Mouse (Mus musculus) heart, embryonic 11.5 days (tissue): ENCODE data around the gene Zfp985. TPM values are rescaled to one million over a fixed set of nuclear protein-coding genes. Genes with fewer than 3 reads are reported as not detected.
A peak's percentile ranks its signal among the peaks of the same experiment; 100 is the strongest.
"Not testable (repeated sequence)": the region's sequence is repeated elsewhere in the genome, so short reads cannot be mapped to it uniquely, and the experiment has no call there.

Source experiments
- ATAC-seq: fragments of 200-750 bp; cut with Nextera tagmentation; replicated peaks from 2 replicates; pipeline ENCODE4 v1.8.0; 2017; ENCODE audit warnings: moderate library complexity; ENCODE audit not compliant: insufficient number of reproducible peaks, low FRiP score, low TSS enrichment
- H3K27ac ChIP-seq: fragments of 300-500 bp; sonication (generic); 2 replicates; pipeline ENCODE4 v1.5.1; 2014; ENCODE audit warnings: mild to moderate bottlenecking, low read depth, low read length
- H3K27me3 ChIP-seq: fragments of 300-500 bp; sonication (generic); 2 replicates; pipeline ENCODE4 v1.6.1; 2014; ENCODE audit warnings: mild to moderate bottlenecking, low read length, mixed read lengths; ENCODE audit not compliant: control insufficient read depth, insufficient read depth
- H3K36me3 ChIP-seq: fragments of 300-500 bp; sonication (generic); 2 replicates; pipeline ENCODE4 v1.6.1; 2014; ENCODE audit warnings: mild to moderate bottlenecking, low read length, moderate library complexity, mixed read lengths; ENCODE audit not compliant: control insufficient read depth, insufficient read depth
- H3K4me1 ChIP-seq: fragments of 300-500 bp; sonication (generic); 2 replicates; pipeline ENCODE4 v1.6.1; 2014; ENCODE audit warnings: low read length; ENCODE audit not compliant: control insufficient read depth, insufficient read depth
- H3K4me2 ChIP-seq: fragments of 300-500 bp; sonication (generic); 2 replicates; pipeline ENCODE4 v1.6.1; 2014; ENCODE audit warnings: mild to moderate bottlenecking, moderate library complexity
- H3K4me3 ChIP-seq: fragments of 300-500 bp; sonication (generic); 2 replicates; pipeline ENCODE4 v1.5.1; 2014; ENCODE audit warnings: low read depth, low read length
- H3K9ac ChIP-seq: fragments of 300-500 bp; sonication (generic); 2 replicates; pipeline ENCODE4 v1.6.1; 2014; ENCODE audit warnings: mild to moderate bottlenecking, low read depth, low read length, moderate library complexity
- H3K9me3 ChIP-seq: fragments of 300-500 bp; sonication (generic); replicated peaks from 2 replicates; pipeline ENCODE4 v1.6.1; 2016; ENCODE audit warnings: low read length; ENCODE audit not compliant: control insufficient read depth
- WGBS: fragments of 180-500 bp; shearing (Covaris S2); extraction: QIAGEN DNeasy Blood & Tissue Kit; methylation state at CpG from one replicate; pipeline ENCODE4 v1.1.7; 2014; ENCODE audit not compliant: insufficient replicate concordance; 5-methylcytosine and 5-hydroxymethylcytosine counted together
- polyA plus RNA-seq: library from polyadenylated mRNA; unstranded; fragments of >200 nt; fragmentation: Nextera tagmentation; extraction: Ambion mirVana; gene quantifications from 2 replicates; pipeline ENCODE4 v1.2.1, GENCODE M21; 2014

The Zfp985 gene
- polyA plus RNA-seq, 1 experiment from 2014 or later: 0.19 TPM

GRCm38 (mm10) chr4:147541105-147541504, 12.0 kb upstream of the Zfp985 start:
- no peak for ATAC-seq
- no peak overlapping the region for H3K27ac ChIP-seq
- H3K4me3 ChIP-seq: no peak overlapping the region
- no peaks in the 10 kb centered on the region for H3K27me3 ChIP-seq
- H3K4me1 ChIP-seq: no peaks in the 10 kb centered on the region
- H3K9me3 ChIP-seq: peaks cover 31% of the 10 kb centered on the region
- H3K9ac ChIP-seq: no peak overlapping the region
- no peak overlapping the region for H3K4me2 ChIP-seq
- H3K36me3 ChIP-seq: no peaks in the 10 kb centered on the region

GRCm38 (mm10) chr4:147554361-147554760, 1.3 kb downstream of the Zfp985 start:
- H3K27me3 ChIP-seq, H3K4me3 ChIP-seq, H3K4me1 ChIP-seq, H3K36me3 ChIP-seq, ATAC-seq, H3K27ac ChIP-seq, H3K9ac ChIP-seq, H3K4me2 ChIP-seq: not testable (repeated sequence)
- 66% methylated on average over 2 of the region's 2 CpGs for WGBS
- H3K9me3 ChIP-seq: peaks cover 12% of the 10 kb centered on the region; the same call in 1 of the 2 replicates

DNA sequence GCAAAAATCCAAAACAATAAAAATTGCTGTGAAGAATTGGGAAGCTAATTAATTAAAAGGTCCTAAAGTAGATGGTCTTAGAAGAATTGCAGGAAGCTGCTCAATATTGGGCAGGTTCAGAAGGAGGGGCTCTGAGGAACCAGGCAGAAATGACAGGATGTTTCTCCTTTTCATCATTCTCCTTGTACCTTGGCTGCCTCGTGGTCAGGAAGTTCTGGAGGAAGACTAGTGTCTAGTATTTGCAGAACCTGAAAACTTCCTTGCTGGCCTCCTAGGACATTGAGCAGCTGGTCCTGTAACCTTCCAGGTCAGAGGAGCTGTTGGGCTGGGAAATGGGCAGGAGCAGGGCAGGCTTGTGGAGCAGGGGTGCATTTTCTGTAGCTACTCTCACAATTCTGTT, 3.8 kb downstream of the Zfp985 start:
- peaks cover 10% of the 10 kb centered on the region; the same call in 1 of the 2 replicates for H3K9me3 ChIP-seq
- H3K4me1 ChIP-seq, H3K27me3 ChIP-seq, ATAC-seq, H3K36me3 ChIP-seq, H3K4me3 ChIP-seq, H3K4me2 ChIP-seq, H3K27ac ChIP-seq, H3K9ac ChIP-seq: not testable (repeated sequence)
- 46% methylated on average over 1 of the region's 1 CpGs for WGBS

DNA sequence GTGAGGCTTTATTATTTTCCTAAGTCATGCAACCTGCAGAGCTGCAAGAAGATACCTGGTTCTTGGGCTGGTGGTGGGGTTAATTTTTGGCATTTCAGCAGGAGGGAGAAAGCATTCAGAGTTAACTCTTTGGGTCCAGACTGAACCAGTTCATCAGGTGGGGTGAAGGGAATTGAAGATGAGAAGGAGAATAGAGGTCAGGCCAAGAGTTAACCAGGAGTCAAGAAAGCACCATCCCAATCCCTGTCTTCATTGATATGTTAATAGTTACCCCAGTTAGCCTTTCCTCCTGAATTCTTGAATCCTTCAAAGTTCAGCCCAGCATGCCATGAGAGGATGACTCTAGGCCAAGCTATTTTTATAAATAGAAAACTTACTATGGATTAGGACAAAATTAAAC, 4.9 kb downstream of the Zfp985 start:
- H3K4me3 ChIP-seq: not testable (repeated sequence)

GRCm38 (mm10) chr4:147559096-147559495, 6.0 kb downstream of the Zfp985 start:
- H3K36me3 ChIP-seq, H3K9me3 ChIP-seq, H3K27me3 ChIP-seq, H3K27ac ChIP-seq, H3K4me1 ChIP-seq, ATAC-seq, H3K9ac ChIP-seq, H3K4me3 ChIP-seq, H3K4me2 ChIP-seq: not testable (repeated sequence)
- WGBS: 42% methylated on average over 1 of the region's 1 CpGs

More for the DNA sequence above, 4.9 kb downstream of the Zfp985 start:
- H3K36me3 ChIP-seq, H3K27ac ChIP-seq, H3K27me3 ChIP-seq, H3K9me3 ChIP-seq, H3K9ac ChIP-seq, H3K4me2 ChIP-seq, ATAC-seq, H3K4me1 ChIP-seq: not testable (repeated sequence)

GRCm38 (mm10) chr4:147565426-147566220, 12.5 kb downstream of the Zfp985 start:
- H3K4me3 ChIP-seq: no peak overlapping the region
- no peaks in the 10 kb centered on the region for H3K27me3 ChIP-seq
- H3K36me3 ChIP-seq: no peaks in the 10 kb centered on the region
- peaks cover 4% of the 10 kb centered on the region for H3K9me3 ChIP-seq
- no peak overlapping the region for H3K4me2 ChIP-seq
- H3K4me1 ChIP-seq: no peaks in the 10 kb centered on the region
- 65% methylated on average over 6 of the region's 6 CpGs for WGBS
- H3K27ac ChIP-seq: no peak overlapping the region
- H3K9ac ChIP-seq: no peak overlapping the region
- ATAC-seq: no peak

GRCm38 (mm10) chr4:147571156-147571555, 18.1 kb downstream of the Zfp985 start:
- H3K27ac ChIP-seq, H3K4me2 ChIP-seq, H3K4me3 ChIP-seq, H3K4me1 ChIP-seq, H3K36me3 ChIP-seq, H3K9me3 ChIP-seq, H3K9ac ChIP-seq, H3K27me3 ChIP-seq: not testable (repeated sequence)
- ATAC-seq: peak; percentile 31; the same call in 1 of the 2 replicates
- 68% methylated on average over 8 of the region's 8 CpGs for WGBS

- not testable (repeated sequence) for H3K4me3 ChIP-seq, H3K27ac ChIP-seq, ATAC-seq, H3K4me2 ChIP-seq, H3K9ac ChIP-seq, H3K36me3 ChIP-seq, H3K9me3 ChIP-seq, H3K4me1 ChIP-seq, H3K27me3 ChIP-seq
- 86% methylated on average over 4 of the region's 4 CpGs for WGBS
These were observed 26.3 kb downstream of the Zfp985 start for GRCm38 (mm10) chr4:147579371-147579770.
